Mouse (Mus musculus) embryo, embryonic 10 days (tissue): Measurements from ENCODE around the gene Sypl2.
"Not testable (repeated sequence)": the region's sequence is repeated elsewhere in the genome, so short reads cannot be mapped to it uniquely, and the experiment has no call there.

Experiments
- DNase-seq: peaks from one replicate; pipeline ENCODE4 v3.0.0-alpha.2; 2015; ENCODE audit warnings: low spot score

The Sypl2 gene

GRCm38 (mm10) chr3:108226558-108227350, at the start of gene Sypl2:
Gene Sypl2 (minus strand): TSS chr3:108226648.
- peak; percentile 67 for DNase-seq

DNA sequence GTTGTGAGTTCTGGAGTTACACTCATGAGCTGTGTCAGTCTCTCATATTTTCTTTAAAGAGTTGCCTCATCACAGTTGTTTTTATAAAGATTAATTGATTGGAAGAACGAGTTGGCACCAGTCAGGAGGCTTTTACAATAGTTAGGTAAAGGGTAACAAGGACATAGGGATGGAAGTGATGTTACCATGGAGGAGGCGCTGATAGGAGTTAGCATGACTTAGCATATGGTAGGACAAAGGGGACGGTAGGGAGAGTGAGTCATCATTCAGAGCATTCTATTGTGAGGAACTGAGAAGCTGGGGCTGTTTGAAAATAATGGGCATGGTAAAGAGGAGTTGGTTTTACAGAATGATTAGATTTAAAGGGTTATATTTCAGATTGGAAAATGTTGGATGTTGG, 32.9 kb upstream of the Sypl2 start:
- DNase-seq, result peak; percentile 32

DNA sequence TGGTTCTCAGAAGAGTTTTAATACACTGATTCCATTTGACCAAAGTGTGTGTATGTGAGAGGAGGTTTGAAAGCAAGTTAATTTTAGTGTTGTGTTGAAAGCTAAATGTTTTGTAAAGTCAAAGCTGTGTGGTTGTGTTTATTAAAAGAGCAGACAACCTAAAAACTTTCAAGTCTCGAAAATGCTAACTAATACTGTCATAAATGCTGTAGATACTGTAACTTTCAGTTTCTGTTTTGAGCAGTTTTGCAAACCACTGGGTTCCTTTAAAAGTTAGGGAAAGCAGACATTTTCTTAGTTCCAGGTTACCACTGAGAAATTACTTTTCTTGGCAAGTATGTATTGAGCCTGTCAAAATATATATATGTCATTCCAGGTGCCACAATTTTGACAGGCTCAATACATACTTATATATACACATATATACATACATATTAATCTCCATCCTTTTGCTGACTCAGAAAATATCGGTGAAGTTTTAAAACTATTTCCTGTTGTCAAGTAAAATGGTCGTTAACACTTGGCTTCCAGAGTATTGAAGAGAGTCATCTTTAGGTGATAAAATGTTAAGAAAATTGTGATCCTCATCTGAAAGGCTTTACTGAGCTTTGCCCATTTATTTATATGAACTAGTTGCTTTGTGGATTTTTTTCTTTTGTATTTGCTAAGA, 31.5 kb upstream of the Sypl2 start:
- no peak for DNase-seq

GRCm38 (mm10) chr3:108256719-108257637, 30.5 kb upstream of the Sypl2 start, which contains the start of gene Psma5:
Gene Psma5 (plus strand): TSS chr3:108256926.
- DNase-seq, result peak; percentile 99

GRCm38 (mm10) chr3:108246857-108247256, 20.4 kb upstream of the Sypl2 start:
- DNase-seq, result no peak

DNA sequence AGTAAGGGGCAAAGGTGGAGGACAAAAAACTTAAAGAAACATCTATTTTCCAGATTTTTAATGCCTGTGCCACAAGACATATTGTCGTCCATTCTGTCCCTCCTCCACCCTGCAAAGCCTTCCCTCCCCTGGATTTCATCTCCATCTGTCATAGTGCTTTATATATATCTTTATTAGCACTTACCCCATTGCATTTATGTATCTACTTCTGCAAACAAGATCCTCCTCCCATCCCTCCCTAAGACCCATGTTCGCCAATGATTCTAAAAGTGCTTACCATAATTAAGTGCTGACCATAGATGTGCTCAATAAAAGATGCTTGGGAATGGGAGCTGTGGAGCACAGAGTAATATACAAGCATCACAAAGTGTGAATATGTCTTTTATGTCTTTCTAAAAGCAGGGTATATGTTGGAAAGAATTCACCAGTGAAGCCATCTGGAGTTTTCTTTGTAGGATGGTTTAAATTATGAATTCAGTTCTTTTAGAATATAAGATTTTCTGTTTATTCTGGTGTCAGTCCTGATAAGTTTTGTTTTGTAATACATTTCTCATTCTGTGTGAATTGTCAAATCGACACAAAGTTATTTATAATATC, 14.9 kb upstream of the Sypl2 start:
- no peak for DNase-seq

GRCm38 (mm10) chr3:108237474-108238102, 11.1 kb upstream of the Sypl2 start:
- not testable (repeated sequence) for DNase-seq

- DNase-seq, result no peak
Observed at GRCm38 (mm10) chr3:108231646-108232045, 5.2 kb upstream of the Sypl2 start.

DNA sequence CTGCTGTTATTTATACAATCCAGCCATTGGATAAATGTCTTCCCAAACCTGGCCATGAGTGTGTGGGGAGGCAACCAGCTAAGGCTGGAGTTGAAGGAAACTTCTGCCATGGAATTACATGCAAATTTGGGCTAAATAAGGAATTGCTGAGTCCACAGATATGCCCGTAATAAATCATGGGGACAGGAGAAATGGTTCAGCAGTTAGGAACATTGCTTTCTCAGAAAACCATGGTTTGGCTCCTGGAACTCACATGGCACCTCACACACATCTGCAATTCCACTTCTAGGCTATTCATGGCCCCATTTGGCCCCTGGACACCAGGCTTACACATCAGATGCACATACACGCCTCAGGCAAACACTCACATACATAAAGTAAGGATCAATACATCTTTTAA, 1.1 kb upstream of the Sypl2 start:
- DNase-seq, result no peak

DNA sequence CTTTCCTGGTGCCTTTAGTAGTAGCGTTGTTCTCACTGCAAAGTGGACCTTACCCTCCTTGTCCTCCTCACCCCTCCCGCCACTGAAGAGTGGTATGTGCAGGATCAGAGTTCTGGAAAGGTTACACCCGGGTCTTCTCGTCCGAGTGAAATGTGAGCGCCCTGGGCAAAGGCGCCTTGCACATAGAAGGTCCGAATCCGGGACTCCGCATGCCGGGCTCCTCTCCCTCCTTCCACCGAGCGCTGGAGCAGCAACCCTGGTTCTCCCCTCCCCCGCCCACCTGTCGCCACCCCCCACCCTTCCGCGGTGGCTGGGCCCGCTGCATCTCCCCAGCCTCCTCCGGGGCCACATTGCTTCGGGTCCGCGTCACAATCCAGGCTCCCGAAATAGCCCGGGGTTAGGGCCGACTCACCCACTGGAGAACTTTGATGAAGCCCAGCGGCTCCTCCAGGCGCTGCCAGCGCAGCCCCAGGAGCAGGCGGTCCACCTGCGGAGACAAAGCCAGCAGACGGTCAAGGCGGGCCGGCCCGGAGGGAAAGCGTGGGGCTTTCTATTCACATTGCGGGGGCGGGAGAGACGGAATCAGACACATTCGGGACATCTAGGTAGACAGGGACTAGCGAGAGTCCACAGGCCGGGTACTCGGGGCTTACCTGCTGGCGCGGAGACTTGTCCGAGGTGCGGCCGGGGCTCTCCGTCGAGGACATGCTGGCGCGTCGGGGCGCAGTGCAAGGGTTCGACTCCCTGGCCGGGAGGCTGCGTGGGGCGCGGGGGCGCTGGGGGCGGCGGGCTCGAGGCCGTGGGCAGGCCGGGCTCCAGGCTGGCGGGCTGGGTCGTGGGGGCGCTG, 514 bp downstream of the Sypl2 start:
- DNase-seq, result peak; percentile 30

- no peak for DNase-seq
Observed at GRCm38 (mm10) chr3:108220661-108221060, 5.8 kb downstream of the Sypl2 start.

- DNase-seq, result peak; percentile 76
Observed at GRCm38 (mm10) chr3:108214734-108215133, 11.7 kb downstream of the Sypl2 start.

DNA sequence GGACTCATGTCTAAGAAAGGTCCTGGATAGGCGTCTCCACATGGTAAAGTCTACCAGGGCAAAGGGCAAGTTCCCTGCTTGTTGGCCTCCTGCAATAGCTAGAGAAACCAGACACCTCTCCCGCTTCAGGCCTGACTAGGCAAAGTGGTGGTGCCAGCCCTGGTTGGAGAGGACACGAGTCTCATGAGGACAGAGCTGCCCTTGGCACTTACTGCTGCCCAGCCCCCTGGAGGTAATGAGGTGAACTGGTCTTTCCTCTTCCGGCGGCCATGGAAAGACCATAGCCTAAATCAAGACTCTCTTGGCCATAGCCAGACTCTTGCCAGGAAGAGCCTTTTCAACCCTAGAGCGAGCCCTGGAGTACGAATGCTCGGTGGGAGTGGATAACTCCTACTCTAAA, 14.0 kb downstream of the Sypl2 start:
- DNase-seq, result no peak

- DNase-seq, result no peak
Observed at GRCm38 (mm10) chr3:108211845-108212244, 14.6 kb downstream of the Sypl2 start.

- peak; percentile 82 for DNase-seq
Observed at GRCm38 (mm10) chr3:108210771-108211139, 15.7 kb downstream of the Sypl2 start, which contains the start of gene Atxn7l2. Gene Atxn7l2 (minus strand): TSS chr3:108210934.

GRCm38 (mm10) chr3:108209946-108210770, 16.3 kb downstream of the Sypl2 start:
- peak; percentile 99 for DNase-seq

DNA sequence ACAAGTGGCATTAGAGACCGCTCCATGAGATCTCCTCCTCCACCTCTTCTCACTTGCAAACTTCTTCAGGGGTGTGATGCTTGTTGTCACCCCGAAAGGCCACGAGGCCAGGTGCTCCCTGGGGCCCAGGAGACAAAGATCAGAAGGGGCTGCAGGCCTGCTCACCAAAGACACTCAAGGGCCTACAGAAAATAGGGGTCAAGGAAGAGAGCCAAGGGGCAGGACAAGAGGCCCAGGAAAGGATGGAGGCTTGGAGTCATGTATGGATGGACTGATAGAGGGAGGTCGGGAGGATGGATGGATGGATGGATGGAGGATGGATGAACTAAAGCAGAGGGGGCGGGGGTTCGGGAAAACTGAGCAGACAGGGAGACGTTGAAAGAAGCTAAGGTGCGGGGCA, 16.9 kb downstream of the Sypl2 start:
- DNase-seq, result peak; percentile 30

DNA sequence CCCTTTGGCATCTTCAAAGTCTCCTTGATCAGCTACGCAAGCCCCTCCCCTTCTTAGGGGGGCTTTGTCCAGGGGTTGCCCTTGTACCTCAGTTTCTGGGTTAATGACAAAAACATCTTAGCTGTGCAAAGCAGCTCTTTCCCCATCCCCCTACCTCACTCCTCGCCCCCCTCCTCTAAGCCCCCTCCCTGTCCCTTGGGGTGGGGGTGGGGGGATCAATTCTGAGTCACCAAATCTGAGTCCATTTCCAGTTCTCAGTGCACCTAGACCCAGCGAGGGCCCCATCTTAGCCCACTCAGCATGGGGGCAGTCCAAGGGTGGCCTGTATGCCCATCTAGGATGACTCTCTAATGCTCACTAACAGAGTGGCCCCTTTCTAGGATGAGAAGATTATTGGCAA, 17.4 kb downstream of the Sypl2 start:
- no peak for DNase-seq

- DNase-seq, result no peak
Observed at GRCm38 (mm10) chr3:108206731-108207375, 19.6 kb downstream of the Sypl2 start.
